Mouse (Mus musculus): ENCODE measurements around the gene Dusp2.

GRCm38 (mm10) chr2:127308660-127309059 lies 27.3 kb upstream of the Dusp2 start:
- TF ChIP-seq CTCF (IDR thresholded peaks at IDR 0.05; ENCODE audit: low read depth) (peak; percentile 41; the same call in 1 of the 2 replicates), EP300 (IDR thresholded peaks at IDR 0.05; ENCODE audit: low read depth) (no peak)
